Mouse (Mus musculus): ENCODE measurements around the gene Glt8d2.
"Not testable (repeated sequence)": the region's sequence is repeated elsewhere in the genome, so short reads cannot be mapped to it uniquely, and the experiment has no call there.

Gene Glt8d2

DNA sequence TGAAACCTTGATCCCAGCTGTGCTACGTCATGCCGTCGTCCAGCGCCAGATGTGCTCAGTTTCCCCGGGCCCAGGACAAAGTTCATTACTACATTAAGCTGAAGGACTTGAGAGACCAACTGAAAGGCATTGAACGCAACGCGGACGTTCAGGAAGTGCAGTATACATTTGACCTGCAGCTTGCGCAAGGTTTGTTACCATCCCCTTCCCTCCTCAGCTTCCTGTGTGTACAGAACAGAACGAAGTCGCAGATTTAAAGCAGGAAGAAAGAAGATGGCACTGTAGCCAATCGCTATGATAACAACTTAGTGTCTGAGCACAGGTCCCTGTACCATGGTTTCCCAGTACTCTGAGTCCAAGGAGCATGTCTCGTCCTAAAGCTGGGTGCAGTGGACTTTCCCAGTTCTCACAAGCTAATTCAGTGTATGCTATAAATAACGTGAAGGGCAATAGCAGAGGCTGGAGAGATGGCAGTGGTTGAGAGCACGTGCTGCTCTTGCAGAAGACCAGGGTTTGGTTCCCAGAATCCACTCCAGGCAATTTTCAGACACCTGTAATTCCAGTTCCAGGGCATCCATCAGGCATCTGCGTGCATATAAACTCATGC is 43.1 kb downstream of the Glt8d2 start:
- DNase-seq (ENCODE audit: low read depth, low spot score), result no peak

DNA sequence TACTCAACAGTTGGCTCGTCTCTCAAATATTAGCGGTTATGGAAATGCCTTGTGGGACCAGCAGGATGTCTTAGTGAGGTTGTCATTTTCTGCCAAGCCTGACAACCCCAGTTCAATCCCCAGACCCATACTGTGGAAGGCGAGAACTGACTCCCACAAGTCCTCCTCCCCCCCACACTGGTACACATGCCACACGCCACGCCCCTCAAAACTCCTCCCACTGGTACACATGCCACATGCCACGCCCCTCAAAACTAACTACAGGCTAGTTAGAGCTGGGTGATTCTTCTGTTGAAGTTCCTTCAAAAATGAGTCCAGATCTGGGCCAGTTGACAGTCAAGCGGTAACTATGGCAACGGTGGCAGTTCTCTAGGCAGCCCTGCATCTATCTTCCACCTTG is 44.4 kb downstream of the Glt8d2 start:
- DNase-seq (ENCODE audit: low read depth, low spot score), result no peak

DNA sequence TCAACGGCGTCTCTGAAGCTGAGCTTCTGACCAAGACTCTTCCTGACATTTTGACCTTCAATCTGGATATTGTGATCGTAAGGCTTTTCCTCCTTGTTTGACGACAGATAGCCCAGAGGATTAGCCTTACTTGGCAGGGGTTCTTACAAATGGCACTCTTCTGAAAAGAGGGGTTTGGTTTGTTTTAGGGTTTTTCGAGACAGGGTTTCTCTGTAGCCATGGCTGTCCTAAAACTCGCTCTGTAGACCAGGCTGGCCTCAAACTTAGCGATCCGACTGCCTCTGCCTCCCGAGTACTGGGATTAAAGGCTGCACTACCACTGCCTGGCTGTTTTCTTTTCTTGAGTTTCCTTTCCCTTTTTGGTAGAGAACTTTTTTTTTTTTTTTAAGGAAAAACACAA is 49.0 kb downstream of the Glt8d2 start:
- no peak for DNase-seq (ENCODE audit: low read depth, low spot score)

DNA sequence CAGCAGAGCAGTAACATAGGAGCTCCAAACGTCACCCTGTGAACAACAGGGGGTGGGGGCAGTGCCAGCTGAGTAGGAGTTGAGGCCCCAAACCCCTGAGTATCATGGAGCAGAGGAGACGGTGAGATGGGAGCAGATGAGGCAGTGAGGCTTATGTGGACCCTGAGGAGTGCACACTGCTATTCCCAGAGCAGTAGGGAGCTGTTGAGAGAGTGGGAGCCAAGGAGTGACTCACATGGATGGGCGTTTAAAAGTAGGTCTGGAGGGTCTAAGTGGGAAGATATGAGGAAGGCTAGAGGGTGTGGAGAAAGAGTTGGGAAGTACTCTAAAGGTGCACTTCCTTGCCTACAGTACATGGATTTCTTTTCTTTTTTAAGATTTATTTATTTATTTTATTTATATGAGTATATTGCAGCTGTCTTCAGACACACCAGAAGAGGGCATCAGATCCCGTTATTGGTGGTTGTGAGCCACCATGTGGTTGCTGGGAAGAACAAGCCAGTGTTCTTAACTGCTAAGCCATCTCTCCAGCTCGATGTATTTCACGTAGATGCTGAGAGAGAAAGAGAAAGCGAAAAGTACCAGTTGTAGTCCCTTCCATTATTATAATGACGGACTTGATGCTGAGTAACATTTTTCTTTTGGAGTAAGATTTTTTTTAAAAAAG is 51.3 kb downstream of the Glt8d2 start:
- no peak for DNase-seq (ENCODE audit: low read depth, low spot score)

DNA sequence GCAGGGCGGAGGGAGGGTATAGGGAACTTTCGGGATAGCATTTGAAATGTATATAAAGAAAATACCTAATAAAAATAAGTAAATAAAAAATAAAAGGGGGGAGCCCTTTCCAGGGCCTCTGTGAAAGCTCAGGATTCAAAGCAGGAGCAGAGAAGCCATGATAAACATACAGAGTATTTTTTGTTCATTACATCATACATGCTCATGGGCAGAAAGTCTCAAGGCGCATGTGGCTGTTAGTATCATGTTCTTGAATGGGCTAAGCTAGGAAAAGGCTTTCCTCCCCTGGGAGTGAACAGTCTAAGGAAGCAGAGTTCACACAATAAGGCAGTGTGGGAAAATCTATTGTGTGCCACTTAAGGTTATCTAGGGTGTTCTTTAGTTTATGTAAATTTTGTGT is 54.1 kb downstream of the Glt8d2 start:
- DNase-seq (ENCODE audit: low read depth, low spot score), result no peak

DNA sequence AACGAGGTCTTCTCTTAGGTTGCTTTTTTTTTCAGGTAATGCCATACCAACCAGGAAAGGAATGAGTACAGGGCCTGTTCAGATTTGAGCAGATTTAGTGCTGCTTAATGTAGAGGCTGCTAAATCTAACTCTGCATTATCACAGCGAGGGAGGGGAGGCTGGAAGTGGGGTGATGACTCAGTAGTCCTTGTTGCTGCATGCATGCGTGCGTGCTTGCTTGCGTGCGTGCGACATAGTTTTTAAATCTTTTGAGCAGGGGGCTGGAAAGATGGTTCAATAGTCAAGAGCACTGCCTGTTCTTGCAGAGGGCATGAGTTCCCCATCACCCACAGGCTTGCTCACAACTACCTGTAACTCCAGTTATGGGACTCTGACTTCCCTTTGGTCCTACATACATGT is 56.1 kb downstream of the Glt8d2 start:
- DNase-seq (ENCODE audit: low read depth, low spot score), result no peak

DNA sequence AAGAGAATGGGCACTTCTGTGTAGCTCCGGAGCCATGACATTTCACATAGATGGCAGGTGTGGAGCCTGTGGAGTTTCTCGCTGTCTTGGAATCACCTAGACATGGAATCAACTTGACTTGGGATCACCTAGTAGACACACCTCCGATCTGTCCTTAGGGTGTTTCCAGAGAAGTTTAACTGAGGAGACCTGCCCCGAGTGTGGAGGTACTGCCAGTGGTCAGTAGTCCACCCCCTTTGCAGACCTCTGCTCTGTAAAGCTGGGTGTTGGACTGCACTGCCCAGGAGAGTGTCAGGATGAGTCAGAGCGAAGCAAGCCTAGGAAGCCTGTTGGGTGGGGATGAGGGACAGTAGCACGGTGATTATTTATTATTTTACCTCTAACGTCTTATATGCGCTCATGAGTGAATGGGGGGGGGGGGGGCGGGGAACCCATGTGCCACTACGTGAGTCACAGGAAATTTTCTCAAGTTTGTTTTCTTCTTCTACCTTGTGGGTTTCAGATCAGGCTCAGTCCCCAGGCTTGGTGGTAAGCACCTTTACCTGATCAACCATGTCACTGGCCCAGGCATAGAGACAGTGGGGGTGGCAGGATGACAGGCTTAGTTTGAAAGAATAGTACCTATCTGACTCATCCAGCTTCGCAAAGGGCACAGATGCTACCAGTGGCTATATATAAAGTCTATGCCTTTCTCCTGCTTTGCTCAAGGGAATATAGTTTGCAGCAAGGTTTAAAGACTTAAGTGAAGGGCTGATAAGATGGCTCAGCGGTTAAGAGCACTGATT is 57.8 kb downstream of the Glt8d2 start:
- DNase-seq (ENCODE audit: low read depth, low spot score), result no peak

DNA sequence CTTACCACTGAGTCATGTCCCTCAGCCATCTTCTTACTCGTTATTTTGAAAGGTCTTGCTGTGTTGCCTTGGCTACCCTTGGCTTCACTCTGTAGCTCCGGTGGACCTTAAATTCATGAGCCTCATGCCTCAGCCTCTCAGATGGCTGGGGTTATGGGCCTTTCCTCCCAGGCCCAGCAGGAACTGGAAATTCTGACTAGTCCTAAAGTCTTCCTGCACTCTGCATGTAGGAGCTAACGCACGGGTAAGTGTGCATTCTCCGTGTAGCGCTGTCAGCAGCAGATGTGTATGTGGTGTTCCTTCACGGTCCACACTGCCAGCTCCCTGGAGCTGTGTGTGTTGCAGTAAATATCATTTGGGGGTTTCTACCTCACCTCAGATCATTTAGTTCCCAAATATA is 59.3 kb downstream of the Glt8d2 start:
- DNase-seq (ENCODE audit: low read depth, low spot score), result no peak

DNA sequence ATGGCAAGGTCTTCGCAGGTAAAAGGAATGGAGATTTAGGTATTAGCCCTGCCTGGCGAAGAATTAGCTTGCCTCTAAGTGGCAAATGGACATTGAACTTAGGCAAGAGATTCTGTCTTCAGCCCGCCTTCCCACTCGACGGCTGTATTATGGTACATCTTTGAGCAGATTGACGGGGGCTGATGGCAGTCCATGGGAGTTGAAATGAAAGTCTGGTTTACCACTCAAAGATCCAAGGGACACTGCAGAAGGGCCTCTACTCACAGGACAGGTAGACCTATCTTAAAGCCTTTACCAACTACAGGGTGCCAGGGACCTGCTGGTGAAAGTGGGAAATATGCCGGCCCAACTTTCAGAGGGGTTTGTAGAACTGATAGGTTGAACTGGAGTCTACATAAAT is 60.0 kb downstream of the Glt8d2 start:
- no peak for DNase-seq (ENCODE audit: low read depth, low spot score)

DNA sequence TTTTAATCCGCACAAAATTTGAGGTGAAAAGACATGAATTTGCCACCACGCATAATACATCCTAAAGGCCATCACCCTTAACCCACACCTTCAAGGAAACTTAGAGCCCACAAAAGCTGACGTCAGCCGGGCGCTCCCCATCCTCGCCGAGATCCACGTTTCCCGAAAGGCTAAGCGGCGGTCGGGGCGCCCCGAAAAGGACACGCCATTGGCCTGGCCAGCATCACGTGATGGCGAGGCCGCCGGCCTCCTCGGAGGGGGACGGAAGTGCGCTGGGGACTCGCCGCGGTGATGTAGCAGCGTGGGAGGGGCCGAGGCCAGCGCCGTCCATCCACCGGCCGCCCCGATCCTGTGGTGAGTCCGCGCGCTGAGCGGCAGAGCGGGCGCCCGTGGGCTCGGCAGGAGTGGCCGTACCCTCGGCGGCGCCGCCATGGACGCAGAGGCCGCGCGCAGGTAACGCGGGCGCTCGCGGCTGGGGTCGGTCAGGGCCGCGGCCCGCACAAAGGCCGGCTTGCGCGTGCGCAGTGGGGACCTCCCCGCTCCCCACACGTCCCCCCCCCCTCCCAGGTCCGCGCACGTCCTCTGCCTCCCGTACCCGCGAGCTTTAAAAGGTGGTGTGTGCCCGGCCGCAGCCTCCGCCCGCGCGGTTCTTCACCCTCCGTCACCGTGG is 60.7 kb downstream of the Glt8d2 start, which contains the start of gene Tdg:
TSS of gene Tdg (plus strand) at position 243 of the 670 bp plus-strand sequence.
- DNase-seq (ENCODE audit: low read depth, low spot score), result peak; percentile 88

DNA sequence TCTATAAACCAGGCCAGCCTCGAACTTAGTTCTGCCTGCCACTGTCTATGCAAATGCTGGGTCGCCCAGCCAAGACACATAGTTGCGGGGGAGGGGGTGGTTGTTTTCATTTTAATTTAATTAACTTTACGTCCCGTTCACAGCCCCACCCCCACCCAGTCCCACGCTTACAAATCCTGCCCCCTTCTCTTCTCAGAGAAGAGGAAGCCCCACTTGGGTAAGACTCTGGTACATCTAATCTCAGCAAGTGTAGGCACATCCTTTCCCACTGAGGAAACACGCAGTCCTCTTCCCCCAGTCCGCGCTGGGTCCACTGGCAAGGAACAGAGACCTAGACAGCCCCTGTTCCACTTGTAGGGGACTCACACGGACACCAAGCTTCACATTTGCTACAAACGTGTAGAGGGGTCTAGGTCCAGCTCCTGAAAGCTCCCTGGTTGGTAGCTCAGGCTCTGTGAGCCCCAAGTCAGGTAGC is 61.3 kb downstream of the Glt8d2 start:
- no peak for DNase-seq (ENCODE audit: low read depth, low spot score)

DNA sequence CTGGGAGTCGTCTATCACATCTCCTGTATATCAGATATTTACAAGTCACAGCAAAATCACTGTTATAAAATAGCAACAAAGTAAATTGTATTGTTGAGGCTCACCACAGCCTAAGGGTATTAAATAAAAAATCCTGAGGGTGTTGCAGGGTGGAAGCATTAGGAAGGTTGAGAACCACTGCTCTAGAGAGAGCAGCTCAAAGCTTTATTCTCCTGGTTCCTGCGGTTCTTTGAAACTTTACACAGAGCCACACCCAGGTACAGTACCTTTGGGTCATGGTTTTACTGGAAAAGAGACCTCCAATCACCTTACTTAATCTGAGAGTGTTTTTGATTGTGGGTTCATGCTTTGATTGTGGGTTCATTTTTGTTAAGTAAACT is 66.9 kb downstream of the Glt8d2 start:
- not testable (repeated sequence) for DNase-seq (ENCODE audit: low read depth, low spot score)

DNA sequence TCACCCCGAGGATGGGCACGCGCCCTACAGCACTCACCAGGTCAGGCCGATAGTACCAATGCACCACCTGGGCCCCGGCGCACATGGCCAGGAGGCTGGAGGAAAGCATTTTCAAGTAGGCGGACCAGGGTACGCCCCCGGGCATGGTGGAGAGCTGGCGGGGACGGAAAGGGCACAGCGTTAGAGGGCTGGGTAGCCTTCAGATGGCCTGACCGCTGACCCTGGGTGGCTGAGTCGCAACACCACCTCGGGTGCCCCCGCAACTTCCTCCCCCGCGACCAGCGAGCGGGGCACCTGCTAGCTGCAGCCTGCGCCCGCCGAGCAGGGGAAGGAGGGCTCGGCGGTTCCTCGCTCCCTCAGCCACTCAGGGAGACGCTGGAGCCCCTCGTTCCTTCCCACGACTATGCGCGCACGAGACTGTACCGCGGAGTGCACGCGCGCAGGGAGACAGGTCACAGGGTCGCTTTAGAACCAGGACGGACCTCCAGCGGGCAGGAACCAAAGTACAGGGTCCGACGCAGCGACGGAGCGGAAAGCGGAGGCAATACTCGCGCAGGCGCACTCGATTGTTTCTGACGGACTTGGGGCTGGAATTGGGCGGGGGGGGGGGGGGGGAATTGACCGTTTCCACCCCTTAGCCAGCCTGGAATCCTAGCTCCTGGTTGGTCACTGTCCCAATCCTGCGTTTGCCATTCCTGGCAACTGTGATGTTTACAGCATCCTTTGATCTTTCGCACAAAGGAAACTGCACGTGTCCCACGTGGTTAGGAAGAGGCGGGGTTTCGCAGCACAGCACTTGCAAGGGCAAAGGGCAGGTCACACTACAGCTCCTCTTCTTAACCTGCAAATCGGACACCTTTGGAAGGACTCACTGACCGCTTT is 67.5 kb downstream of the Glt8d2 start, which contains the start of gene 1190007I07Rik:
TSS of gene 1190007I07Rik (minus strand) at position 558 of the 882 bp plus-strand sequence.
- DNase-seq (ENCODE audit: low read depth, low spot score), result peak; percentile 73

DNA sequence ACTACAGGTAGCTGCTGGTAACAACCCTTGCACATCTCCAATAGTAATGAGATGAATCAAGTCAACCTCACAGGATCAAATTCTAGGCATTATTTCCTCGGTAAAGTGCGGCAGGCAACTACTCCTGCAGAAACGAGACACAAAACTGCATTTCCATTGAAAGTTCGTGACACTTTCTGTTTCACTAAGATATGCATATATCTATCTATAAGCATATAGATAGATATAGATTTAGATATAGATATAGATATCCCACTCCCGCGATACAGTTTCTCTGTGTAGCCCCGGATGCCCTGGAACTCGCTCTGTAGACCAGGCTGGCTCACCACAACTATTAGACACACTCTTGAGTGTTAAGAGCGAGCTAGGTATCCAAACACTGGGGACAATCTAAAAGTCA is 68.2 kb downstream of the Glt8d2 start:
- no peak for DNase-seq (ENCODE audit: low read depth, low spot score)

Data from brain, embryonic 18.5 days (tissue).